Mouse (Mus musculus) ovary, postnatal 36 days (tissue): ENCODE data around the gene Tmem251.

ENCODE experiments used
- DNase-seq: peaks from one replicate; pipeline ENCODE4 v3.0.0; 2022; ENCODE audit warnings: low spot score, mixed read lengths

The Tmem251 gene

DNA sequence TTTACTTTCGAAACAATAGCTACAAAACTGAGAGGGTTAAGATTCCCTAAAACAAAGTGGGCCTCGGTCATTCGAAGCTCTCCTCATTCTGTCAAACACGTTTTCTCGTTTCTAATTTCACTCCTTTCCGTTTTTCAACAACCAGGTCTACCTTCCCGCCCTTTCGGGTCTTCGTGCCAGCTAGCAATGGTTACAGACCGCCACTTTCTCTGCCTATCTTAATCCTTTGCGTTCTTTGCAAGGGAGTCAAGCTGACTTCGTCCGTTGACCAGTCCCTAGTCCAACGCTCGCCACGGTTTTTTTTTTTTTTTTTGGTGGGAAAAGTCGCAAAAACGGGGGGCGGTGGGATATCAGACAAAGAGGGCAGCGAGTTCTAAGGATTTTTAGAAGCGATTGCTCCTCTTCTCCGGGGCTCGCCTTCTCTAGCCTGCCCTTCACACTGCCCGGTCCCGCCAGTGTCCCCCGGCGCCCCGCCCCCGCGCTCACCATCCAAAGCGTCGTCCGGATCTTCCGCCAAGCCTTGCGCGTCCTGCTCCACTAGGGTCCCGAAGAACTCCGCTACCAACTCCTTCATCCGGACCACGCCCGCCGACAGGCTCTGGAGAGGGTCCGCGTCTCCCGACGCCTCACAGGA is 13.6 kb downstream of the Tmem251 start:
- DNase-seq, result no peak

DNA sequence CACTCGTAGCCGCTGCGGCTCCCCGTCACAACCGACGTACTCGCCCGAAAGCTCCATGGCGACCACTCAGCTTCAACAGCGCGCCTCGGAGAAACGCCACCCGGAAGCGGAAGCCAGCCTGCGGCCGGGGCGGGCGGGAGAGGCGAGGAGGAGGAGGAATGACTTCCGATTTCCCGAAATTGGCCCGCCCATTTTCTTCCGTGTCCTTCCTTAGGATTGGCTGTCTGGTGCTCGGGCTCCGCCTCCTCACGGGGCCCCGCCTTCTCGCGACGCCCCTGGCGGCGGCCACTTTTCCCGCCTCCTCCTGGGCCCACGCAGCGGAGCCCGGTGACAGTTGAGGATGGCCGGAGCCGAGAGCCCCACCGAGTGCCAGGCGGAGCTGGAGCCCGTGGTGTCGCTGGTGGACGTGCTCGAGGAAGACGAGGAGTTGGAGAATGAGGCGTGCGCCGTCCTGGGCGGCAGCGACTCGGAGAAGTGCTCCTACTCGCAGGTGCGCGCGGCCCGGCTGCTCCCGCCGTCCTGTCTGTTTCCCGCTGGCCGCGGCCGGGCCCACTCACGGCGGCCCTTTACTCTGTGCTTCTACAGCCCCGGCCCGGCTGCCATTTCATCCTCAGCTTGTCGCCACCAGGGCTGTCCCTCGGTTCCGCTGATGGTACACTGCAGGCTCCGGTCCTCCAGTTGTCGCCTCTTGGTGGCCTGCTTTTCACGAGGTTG is 14.3 kb downstream of the Tmem251 start, which contains the start of the genes Gm28051, Gon7 and Ubr7:
Gene Gm28051 (minus strand): TSS at position 77 of the 714 bp plus-strand sequence.
Gene Gon7 (minus strand): TSS at position 115 of the 714 bp plus-strand sequence.
Gene Ubr7 (plus strand): TSS at position 279 of the 714 bp plus-strand sequence.
- peak; percentile 95 for DNase-seq

DNA sequence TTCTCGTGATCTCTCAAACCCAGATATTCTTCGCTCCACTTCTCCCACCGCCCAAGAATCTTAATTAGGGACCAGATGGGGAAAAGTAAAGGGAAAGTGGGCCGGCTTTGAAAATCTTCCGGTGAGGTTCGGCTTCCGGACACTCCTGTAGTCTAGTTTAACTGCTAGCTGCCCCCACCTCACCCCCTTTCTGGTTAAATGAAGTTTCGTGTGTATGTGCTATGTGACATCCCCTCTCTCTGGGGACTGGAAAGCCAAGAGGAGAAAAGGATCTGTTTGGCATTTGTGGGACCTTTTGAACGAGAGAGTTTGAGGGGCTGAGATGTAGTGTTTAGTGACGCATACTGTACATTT is 14.8 kb downstream of the Tmem251 start, which contains the start of gene Gm20604:
Gene Gm20604 (minus strand): TSS at position 270 of the 354 bp plus-strand sequence.
- DNase-seq, result no peak

GRCm38 (mm10) chr12:102758936-102759335 is 15.4 kb downstream of the Tmem251 start:
- DNase-seq, result no peak

DNA sequence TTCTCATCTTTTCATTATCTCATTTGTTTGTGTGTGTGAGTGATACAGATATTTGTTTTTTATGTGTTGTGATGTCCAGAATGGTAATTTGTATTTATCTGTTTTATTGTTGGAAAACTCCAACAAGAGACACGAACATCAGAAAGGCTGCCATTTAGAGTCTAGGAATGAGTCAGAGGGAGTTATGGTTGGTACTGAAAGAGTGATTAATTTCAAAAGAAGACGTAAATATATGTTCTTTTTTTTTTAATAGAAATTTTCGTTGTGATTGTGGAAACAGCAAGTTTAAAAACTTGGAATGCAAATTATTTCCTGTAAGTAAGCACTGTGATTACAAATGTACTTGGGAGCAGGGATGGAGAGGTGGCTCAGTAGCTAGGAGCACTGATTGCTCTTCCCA is 18.1 kb downstream of the Tmem251 start:
- DNase-seq, result no peak

GRCm38 (mm10) chr12:102763696-102764095 is 20.1 kb downstream of the Tmem251 start:
- DNase-seq, result no peak

DNA sequence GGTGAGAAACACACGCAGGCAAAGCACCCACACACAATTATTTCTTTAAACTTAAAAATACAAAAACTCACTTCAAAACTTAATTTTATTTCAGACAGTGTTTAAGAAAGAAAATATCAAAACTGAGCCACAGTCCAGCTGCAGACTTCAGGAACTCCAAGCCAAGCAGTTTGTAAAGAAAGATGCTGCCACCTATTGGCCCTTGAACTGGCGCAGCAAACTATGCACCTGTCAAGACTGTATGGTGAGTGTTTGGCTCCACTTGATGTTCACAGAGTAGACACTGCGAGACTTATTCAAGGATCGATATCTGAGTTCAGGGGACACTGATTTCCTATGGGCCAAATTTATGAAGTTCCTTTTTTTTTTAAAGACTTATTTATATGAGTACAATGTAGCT is 25.4 kb downstream of the Tmem251 start:
- DNase-seq, result no peak

DNA sequence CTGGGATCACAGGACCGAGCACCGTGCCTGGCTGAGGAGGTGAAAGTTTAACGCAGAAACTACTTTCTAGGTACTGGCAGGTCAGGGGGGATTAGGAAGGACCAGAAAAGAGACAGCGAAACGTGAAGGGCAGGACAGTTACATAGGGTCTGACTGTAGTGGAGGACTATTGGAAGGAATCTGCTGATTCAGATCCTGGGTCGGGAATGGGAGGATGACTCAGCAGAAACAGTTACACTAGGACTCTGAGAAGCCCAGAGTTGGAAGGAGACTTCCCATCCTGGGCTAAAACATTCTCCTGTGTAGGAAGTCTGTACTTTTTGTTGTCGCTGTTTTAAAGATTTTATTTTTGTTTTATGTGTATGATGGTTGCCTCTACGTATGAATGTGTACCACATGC is 28.0 kb downstream of the Tmem251 start:
- no peak for DNase-seq

- no peak for DNase-seq
Measured at GRCm38 (mm10) chr12:102772676-102773075, 29.1 kb downstream of the Tmem251 start.

GRCm38 (mm10) chr12:102776035-102776434 is 32.5 kb downstream of the Tmem251 start:
- no peak for DNase-seq

DNA sequence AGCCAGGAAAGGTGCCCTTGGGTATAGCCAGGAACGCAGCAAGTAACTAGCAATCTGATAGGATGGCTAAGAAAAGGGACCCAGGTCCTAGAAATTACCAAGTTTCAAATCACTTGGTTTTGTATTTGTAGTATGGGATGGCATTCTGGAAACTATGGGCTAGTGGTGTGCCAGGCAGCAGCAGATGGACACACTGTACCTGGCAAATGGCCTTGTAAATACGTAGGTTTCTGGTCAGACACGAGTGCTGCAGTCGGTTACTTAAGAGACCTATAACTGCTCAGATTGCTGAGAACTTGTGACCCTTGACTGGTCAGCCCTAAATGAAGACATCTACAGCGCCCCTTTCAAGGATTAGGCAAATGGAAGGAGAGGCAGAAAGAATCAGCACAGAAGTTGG is 34.6 kb downstream of the Tmem251 start:
- DNase-seq, result no peak

DNA sequence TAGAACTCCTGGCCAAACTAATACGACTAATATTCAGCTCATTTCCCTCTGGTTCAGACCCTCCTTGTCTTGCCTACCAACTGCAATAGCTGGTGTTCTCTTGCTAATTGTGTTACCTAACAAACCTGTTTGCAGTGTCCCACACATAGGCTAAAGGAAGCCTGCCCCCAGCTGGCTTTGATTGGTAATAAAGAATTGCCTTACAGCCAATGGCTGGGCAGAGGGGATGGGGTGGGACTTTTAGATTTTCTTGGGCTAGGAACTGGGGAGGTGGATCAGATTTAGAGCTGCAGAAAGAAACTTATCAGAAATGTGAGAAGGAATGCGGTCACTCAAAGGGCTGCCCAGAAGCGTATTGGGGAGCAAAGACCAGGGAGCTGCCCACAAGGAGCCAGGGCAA is 35.9 kb downstream of the Tmem251 start:
- DNase-seq, result no peak

DNA sequence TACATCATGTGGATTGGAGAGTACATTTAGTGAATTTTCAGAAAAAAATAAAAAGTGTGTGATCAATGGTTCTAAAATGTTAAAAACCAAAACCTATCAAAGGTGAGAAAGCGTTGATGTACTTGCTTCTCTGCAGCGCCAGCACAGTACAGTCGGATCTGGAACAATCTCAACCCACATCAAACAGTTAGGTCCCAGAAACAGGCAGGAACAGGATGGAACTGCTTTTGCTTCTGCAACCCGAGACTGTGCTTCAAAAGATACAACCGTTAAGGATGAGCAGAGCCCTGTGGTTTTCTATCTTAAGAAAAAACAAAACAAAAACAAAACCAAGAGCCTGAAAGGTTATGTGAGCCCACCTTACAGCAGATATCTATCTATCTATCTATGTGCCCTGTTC is 39.3 kb downstream of the Tmem251 start:
- DNase-seq, result no peak

- no peak for DNase-seq
Measured at GRCm38 (mm10) chr12:102784899-102785592, 41.5 kb downstream of the Tmem251 start.

DNA sequence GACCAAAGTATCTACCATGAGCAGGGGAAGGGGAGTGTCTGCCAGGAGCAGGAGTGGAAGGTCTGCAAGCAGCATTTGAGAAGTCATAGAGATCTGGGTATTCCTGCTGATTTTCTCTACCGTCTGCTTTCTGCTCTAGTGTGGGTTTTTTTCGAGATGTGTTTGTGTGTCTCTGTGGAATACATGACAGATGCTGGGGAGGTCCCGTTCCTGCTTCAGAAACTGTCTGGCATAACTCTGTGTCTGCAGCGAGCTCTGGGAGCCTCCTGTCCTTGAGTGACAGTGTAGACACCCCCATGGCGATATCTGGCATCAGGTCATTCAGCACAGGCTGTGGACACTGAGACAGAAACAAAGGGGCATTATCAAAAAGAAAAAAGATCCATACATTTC is 42.0 kb downstream of the Tmem251 start:
- no peak for DNase-seq

GRCm38 (mm10) chr12:102787927-102788326 is 44.4 kb downstream of the Tmem251 start:
- DNase-seq, result no peak
